Mouse (Mus musculus) adipocyte (in vitro differentiated cells): ENCODE measurements around the gene Wbp1.

Experiments used
- DNase-seq: peaks from one replicate; pipeline ENCODE4 v3.0.0-alpha.2; 2016; ENCODE audit warnings: low spot score

Gene Wbp1

GRCm38 (mm10) chr6:83140044-83140443, 18.7 kb upstream of the Wbp1 start:
- DNase-seq: no peak

GRCm38 (mm10) chr6:83138056-83138455, 16.7 kb upstream of the Wbp1 start:
- DNase-seq: no peak

GRCm38 (mm10) chr6:83137576-83137950, 16.2 kb upstream of the Wbp1 start:
- peak; percentile 95 for DNase-seq

DNA sequence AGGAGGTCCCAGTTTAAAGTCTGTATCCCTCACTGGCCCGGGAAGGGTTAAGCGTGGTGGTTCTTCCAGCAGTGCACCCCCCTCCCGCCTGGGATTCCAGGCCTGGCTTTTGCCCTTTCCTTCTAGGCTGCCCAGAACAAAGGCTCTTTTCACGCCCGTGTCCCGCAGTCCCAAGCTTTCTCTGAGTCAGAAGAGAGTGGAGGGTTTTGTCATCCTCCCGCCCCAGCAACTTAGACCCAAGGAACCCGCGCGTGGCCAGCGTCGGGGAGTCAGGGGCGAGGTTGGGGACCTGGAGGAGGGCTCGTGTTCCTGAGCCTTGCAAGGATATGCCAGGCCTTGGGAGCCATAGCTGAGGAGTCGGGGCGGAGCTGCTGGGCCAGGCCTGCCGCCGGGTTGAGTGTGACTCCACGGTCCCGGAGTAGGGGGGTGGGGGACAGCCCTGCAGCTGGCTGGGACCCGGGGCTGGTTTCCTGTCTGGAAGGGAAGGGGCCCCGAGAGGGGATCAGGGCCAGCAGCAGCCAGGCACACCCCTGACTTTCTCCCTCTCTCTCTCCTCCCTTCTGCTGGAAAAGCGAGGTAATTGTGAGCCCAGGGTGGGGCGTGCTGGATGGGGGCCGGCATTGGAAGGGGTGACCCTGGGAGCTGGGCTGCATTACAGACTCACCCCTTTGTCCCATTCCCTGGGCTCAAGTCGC, 15.7 kb upstream of the Wbp1 start:
- peak; percentile 82 for DNase-seq

- no peak for DNase-seq
Observed at GRCm38 (mm10) chr6:83136291-83136880, 15.0 kb upstream of the Wbp1 start.

DNA sequence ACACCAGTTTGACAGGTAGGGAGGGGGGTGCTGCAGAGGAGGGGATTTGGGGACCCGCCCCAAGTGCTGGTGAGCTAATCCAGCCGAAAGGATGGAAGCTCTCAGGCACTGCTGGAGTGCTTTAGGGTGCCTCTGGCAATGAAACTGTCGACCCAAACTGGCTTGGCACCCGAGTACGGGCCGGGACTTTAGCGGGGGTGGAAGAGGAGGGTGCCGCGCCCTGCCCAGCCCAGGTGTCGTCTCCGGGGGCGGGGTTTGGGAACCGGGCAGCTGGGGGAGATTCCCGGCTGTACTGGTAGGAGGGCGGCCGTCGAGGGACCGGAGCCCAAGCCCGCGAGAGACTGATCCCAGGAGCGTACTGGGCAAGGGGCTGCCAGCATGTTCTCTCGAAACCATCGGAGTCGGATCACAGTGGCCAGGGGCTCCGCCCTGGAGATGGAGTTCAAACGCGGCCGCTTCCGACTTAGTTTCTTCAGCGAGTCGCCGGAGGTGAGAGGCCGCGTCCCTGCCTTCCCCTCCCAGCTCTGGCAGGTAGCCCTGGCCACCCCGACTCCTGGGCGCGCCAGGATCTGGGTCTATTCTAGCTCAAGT, 14.3 kb upstream of the Wbp1 start:
- no peak for DNase-seq

- no peak for DNase-seq
Observed at GRCm38 (mm10) chr6:83134951-83135513, 13.7 kb upstream of the Wbp1 start, which contains the start of gene Rtkn. TSS of gene Rtkn (plus strand) at chr6:83135463.

- no peak for DNase-seq
Observed at GRCm38 (mm10) chr6:83134226-83134625, 12.9 kb upstream of the Wbp1 start.

DNA sequence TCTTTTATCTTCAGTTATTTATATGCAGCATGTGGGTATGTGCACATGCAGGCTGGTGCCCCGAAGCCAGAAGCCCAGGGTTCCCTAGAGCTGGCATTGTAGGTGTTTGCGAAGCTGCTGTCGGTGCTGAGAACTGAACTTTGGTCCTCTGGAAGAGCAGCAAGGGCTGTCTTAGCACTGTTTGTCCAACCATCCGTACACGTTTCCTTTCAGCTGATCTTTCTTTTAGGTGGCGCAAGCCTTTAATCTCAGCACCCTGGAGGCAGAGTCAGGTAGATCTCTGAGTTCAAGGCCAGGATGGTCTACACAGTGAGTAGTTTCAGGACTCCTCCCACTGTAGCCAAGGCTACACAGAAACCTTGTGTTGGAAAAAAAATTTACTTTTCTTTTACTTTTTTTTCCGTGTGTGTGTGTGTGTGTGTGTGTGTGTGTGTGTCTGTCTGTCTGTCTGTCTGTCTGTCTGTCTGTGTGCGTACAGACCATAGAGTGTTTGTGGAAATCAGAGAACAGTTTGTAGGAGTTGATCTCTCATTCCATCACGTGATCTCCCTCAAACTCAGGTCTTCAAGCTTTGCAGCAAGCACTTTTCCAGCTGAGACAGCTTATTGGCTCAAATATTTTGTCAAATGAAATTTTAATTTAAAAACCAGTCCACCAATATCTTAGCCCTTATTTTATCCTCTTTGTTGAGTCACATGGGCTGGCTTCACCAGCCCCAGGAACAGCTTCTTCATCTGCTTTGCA, 11.0 kb upstream of the Wbp1 start:
- DNase-seq: no peak

GRCm38 (mm10) chr6:83131469-83132034, 10.2 kb upstream of the Wbp1 start:
- peak; percentile 62 for DNase-seq

DNA sequence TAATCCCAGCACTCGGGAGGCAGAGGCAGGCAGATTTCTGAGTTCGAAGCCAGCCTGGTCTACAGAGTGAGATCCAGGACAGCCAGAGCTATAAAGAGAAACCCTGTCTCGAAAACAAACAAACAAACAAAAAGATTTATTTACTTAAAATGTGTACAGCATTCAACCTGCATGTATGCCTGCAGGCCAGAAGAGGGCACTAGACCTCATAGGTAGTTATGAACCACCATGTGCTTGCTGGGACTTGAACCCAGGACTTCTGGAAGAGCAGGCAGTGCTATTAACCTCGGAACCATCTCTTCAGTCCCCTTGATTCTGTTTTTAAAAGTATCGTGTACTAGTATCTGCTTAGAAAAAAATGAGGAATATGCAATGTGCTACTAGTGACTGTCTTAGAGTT, 6.1 kb upstream of the Wbp1 start:
- DNase-seq: no peak

DNA sequence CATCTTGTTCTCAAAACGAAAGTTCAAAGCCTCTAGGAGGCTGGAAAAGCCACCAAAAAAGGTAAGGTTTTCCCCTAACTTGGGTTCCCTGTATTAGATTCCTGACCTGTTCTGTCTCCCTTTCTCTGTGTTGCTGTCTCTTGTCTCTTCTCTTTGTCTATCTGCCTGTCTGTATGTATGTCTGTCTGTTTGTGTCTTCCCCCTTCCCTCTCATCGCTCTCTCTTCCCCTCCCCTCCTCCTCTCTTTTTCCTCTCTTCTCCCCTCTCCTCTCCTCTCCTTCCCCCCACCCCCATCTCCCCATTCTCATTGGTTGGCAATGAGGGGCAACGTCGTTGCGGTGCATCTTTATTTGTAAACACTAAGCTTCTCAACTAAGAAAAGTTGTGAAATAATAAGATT, 4.0 kb upstream of the Wbp1 start, which contains the start of gene Ino80b:
Gene Ino80b, minus strand, starts transcription at position 101 of the 400 bp plus-strand sequence.
- no peak for DNase-seq

DNA sequence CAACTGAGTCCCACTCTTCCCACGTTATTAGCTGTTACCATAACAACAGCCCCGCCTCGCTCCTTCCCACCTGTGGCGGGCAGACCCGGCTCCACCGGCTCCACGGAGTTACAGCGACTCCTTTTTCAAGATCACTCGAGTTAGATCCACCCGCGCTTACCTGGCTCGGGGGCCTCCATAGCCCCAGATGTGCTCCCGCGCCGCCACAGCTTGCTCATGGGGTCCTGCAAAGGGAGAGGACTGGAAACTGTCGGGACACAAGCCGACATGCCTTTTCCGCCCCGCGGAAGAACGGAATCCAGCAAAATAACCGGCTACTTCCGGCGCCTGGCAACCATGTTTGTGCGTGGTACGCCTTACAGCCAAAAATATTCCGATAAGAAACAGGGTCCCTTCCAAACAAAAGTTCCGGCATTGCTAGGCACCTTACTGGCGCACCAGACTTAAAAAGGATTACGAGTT, 3.5 kb upstream of the Wbp1 start:
- DNase-seq: peak; percentile 99

DNA sequence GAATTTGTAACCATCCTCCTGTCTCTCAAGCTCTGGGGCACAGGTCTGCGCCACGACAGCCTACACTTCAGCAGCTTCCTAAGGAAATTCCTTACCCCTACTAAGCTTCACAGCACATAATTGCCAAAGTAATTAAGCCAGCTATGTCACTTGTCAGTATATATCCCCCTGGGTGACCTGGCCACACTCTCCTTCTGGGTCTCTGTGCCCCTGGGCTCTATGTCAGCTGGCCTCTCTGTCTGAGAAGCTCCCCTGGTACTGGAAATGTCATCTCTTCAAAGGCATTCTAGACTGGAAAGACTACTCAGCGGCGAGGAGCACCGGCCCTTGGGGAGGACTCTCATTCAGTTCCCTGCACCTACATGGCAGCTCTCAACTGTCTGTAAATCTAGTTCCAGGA, 1.6 kb upstream of the Wbp1 start:
- DNase-seq: no peak

- DNase-seq: no peak
Observed at GRCm38 (mm10) chr6:83121863-83122710, 728 bp upstream of the Wbp1 start.

DNA sequence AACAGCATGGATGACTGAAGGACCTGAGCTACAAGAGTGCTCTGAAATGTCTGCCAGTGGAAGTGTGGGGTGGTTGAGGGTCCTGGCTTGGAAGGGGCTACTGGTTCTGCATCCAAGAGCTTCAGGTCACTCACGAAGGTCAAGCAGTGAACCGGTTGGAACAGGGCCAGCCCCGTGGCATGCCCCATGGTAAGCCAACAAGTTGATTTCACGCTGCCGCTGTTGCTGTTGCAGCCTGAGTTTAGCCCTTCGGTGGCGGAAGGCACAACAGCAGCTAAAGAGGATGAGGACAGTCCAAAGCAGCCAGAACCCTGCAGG, 1.7 kb downstream of the Wbp1 start:
- no peak for DNase-seq

GRCm38 (mm10) chr6:83118825-83119733, 2.3 kb downstream of the Wbp1 start:
- no peak for DNase-seq

DNA sequence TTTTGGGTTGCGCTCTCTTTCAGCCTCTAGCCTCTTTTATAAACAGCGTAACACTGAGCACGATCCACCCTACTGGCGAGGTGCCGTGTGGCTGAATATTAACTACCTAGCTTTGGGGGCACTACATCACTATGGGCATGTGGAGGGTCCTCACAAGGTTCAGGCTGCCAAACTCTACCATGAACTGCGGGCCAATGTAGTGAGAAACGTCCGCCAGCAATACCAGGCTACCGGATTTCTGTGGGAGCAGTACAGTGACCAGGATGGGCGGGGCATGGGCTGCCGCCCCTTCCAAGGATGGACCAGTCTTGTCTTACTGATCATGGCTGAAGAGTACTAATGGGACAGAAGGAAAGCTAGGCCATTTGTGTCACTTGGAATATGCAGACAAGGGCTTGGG, 3.0 kb downstream of the Wbp1 start:
- no peak for DNase-seq

- no peak for DNase-seq
Observed at GRCm38 (mm10) chr6:83117616-83118015, 3.7 kb downstream of the Wbp1 start.

DNA sequence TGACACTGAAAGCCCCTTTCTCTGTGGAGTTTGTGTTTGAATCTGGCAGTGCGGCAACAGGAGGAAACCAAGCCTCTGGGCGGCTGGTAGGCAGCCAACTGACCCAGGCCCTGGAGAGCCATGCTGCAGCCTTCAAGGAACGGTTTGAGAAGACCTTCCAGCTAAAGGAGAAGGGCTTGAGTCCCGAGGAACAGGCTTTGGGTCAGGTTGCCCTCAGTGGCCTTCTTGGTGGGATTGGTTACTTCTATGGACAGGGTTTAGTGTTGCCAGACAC, 4.3 kb downstream of the Wbp1 start:
- DNase-seq: no peak
